Mouse (Mus musculus) kidney, postnatal 10 days (tissue): ENCODE data around the gene Cdh15.

Experiments
- DNase-seq: peaks from one replicate; pipeline ENCODE4 v3.0.0; 2021; ENCODE audit warnings: mixed read lengths

The Cdh15 gene

DNA sequence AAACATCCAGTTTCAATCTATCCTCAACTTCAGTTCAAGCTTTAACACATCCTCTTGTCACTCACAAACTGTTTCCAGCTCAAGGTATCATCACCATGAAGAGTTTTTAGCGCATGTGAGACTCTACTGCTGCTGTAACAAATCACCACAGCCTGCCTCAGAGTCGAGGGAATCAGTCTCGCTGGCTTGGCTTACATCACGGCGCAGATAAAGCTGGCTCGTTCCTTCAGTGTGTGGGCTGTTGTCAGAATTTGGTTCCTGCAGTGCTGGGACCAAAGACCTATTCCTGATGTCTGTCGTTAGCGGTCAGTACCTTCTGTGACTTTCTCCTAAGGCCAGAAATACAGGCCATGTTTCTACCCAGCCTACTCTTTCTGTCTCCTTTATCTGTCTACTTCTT lies 49.4 kb downstream of the Cdh15 start:
- no peak for DNase-seq

DNA sequence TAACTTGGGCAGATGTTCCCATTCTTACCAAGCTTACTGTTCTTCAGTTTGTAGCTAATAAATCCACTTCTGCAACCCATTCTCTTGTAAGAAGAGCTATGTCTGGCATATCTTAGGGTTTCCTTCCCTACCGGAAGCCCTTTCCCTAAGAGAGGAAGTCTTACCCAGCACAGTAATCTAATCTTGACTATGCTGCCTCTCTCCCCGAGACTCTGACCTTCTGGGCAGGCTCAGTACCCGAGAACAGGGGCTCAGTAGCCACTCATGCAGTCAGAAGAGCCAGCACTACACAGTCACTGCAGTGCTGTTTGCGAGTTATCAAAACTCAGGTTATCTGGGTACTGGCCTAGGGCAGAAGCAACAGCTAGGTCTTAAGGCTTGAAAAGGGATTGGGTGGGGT lies 50.3 kb downstream of the Cdh15 start:
- DNase-seq = no peak

DNA sequence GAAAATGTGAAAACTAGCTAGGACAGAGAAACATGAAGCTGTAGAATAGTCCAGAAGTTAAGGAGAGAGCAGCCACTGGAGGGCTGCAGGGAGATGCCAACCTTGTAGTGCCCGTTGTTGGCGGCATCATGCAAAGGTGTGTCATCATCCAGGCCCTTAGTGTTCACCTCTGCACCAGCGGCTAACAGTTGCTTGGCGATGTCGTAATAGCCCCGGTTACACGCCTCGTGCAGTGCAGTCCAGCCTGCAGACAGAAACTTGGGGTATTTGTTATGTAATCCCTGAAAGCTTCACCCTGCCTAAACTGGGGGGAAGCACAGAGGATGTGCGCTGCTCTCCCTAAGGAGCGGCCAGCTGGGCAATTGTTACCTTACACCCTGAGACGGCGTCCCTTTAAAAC lies 50.7 kb downstream of the Cdh15 start:
- DNase-seq = no peak

DNA sequence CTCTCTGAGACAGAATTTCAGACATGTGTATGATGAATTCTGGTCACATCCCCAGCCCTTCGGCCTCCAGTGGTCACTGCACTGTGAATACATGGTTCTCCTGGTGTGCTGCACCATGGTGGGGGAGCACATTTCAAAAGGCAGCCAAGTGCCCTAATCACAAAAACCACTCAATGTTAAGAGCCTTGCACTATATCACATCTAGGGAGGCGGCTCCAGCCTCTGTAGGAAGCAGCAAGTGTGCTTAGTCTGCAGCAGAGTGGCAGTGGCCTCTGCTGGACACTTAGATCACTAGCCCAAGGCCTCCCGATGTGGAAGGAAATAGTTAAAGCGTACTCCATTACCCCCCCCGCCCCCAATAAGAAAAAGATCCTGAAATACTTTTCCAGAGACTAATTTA lies 51.3 kb downstream of the Cdh15 start:
- DNase-seq = no peak

DNA sequence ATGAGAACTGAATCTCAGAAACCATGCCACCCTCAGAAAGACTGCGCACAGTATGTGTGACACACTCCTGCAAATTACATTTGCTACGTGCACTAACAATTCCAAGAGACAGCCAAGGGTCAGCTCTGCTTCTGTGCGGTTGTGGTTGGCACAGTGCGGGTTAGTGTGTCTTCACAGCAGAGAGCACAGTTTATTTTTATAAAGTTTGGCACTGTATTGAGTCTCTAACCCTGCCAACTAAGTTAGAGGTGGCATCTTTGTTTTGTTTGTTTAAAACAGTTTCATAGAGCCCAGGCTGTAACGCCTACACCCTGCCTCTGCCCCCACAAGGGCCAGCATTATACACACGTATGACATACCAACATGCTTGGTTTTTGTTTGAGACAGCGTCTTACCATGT lies 53.7 kb downstream of the Cdh15 start:
- no peak for DNase-seq

DNA sequence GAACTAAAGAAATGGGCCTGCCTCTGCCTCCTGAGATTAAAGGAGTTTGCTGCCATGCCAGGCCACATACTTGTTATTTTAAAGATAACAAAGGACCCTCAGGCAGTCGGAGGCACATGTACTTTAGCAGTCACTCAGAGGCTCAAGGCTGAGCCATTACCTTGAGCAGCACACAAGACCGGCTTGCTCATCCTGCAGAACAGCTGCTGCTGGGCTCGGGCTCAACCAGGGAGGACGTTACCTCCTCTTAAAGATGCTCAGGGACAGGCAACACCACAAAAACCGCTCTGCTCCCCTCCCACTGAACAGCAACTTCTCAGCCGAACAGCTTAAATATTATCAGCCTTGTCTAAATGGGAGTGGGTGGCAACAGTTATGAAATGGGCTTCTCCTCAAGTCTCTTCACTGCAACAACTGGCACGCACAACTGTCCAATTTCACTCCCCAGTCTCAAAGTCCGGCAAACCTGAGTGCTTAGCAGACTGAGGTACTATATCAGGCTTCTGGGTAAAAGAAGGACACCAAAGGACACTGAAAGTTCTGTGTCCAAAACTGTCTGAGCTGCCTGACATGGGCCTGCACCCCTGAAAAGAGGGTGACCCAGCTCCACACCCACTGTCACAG lies 54.2 kb downstream of the Cdh15 start:
- DNase-seq = no peak

DNA sequence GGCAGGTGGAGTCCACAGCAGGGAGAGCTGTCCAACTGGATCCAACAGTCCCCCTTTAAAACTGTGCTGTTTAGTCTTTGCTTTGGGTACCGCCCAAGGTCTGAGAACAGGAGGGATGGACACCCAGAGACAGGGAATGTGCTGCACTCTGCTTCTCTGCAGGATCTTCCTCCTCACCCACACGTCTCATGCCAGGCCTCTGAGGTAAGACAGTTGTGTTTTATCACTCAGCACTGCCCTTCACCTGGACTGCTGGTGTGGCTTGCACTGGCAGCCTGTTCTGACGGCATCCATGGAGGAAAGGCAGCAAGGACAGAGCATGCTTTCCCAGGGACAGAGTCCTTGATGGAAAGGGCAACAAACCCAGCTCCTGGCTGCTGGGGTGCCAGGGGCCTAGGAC lies 54.8 kb downstream of the Cdh15 start:
- no peak for DNase-seq

DNA sequence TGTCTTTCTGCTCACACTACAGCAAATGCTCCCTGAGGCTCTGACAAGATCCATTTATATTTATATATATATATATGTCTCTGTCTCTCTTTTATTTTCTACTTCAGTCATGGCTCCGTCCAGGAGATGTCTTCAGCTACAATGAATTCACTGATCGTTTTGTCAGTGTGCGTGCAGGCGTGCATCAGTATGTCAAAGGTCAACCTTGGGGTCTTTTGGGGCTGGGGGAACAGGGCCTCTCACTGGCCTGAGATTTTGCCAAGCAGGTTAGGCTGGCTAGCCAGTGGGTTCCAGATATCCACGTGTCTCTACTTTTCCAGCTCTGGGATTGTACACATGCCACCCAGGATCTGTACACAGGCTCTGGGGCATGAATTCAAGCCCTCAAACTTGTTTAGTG lies 55.2 kb downstream of the Cdh15 start:
- DNase-seq = no peak

DNA sequence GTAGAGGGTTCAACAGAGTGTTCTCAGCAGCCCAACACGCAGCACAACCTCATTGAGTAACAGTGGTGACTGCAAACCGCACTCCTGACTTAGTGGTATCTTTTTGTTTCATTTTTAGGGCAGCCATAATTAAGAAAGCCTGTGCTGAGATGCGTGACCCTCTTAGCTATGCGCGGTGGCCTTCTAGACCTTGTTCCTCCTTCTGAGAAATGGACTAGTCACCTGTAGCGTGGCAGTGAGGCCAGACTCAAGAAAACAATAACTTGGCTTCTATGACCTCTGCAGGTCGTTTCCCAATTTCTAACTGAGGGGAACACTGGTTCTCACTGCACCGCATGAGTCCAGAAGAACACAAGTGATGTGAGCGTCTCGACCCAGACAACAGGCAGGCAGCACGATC lies 56.7 kb downstream of the Cdh15 start:
- no peak for DNase-seq

DNA sequence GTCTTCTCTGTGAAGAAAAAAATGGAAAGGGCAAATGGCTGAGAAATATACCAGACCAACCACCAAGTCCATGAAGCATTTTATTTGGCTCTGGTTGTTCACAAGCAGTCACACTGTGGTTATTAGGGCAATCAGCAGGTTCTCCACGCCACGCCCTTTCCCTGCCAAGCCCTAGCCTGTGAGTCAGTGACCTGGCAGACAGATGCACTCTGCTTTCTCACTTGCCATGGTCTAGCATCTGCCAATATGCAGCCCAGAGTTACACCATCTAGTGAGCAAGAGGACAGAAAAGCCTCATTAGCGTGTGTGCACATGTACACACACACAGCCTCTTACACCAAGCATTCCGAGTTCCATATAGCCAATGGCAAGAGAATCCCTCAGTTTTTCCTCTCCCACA lies 57.6 kb downstream of the Cdh15 start:
- no peak for DNase-seq

DNA sequence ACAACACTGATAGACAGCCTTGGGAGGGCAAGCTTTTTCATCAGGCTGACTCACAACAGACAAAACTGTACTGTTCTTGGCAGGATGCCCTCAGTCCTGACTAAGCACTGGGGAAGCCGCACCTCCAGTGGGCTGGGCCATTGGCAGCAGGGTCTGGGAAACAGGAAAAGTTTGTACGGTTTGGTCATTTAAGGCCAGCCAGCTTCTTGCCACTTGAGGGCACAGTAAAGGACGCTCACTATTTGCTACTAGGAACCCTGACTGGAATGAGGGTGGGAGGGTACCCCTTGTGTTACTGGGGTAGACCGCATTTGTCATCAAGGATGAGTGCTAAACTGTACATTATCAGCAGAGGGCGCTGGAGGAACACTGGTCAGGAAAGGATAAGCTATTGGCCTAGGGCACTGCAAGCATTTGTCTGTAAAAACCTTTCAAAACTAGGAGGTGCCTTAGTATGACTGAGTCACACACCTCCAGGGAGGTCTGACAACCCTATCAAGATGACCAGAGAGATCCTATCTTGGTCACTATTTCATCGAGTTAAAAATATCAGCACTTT lies 58.8 kb downstream of the Cdh15 start:
- DNase-seq = peak; percentile 91

DNA sequence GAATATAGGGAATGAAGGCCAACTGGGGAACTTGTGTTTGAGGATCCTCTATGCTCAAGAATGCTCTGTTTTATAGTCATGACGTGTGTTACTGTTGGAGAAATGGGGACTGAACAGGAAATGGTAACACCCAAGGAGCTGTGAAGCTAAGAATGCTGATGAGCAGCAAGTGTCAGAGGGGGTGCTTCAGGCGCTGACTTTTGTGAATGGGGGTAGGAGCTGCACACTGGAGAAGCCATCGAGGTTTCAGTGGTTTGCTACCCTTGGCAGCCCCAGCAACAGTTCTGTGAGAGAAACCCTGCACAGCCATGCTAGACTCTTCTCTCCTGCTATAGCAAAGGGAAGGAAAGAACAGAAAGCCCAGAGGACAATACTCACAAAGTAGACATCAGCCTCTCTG lies 64.4 kb downstream of the Cdh15 start:
- no peak for DNase-seq

DNA sequence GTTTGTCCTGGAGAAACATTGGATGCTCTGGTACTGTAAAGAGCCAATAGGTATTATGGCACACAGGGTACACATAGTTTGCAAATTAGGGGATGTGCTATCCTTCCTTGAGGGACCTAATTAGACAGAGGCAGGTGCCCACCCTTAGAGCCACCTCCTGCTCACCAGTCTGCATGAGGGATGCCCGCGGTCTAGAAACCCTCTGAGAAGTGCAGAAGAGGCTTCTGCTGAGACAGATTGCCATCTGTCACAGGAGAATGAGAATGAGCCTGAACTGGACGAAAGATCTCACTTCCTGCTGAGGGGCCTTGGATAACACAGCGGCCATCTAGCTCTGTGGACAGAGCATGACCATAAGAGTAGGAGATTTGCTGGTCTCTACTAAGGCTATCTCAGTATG lies 65.1 kb downstream of the Cdh15 start:
- DNase-seq = no peak

DNA sequence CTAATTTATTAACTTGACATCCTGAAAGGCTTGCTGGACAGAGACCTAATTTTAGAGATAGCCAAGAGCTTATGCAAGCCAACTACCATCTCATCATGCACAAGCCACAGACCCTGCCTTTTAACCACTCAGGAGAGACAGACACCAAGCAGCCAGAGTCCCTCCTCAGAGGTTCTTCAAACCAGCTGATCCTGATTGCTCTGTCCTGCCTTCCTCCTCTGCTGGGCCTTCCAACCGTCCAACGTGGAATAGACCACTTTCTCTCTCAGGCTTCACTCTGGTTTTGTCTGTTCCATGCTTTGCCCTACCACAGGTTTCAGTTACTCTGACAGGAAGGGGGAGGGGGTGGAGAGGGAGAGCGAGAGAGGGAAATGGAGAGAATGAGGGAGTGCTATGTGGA lies 69.0 kb downstream of the Cdh15 start:
- DNase-seq = no peak
